Mouse (Mus musculus): ENCODE results near the gene Slc25a45. TPM values are rescaled to one million over a fixed set of nuclear protein-coding genes. Genes with fewer than 3 reads are reported as not detected.

The Slc25a45 gene
- total RNA-seq, 2 experiments from 2014 or later, result 2.5 to 2.7 TPM

GRCm38 (mm10) chr19:5840890-5841388 is 36.7 kb upstream of the Slc25a45 start:
- no peak for DNase-seq

GRCm38 (mm10) chr19:5841389-5841946 is 36.1 kb upstream of the Slc25a45 start:
- DNase-seq, result no peak

GRCm38 (mm10) chr19:5841999-5842784 is 35.4 kb upstream of the Slc25a45 start:
- DNase-seq, result no peak

GRCm38 (mm10) chr19:5842785-5843730 is 34.5 kb upstream of the Slc25a45 start:
- no peak for DNase-seq

- no peak for DNase-seq
These were observed 33.6 kb upstream of the Slc25a45 start for GRCm38 (mm10) chr19:5843781-5844691.

- no peak for DNase-seq
These were observed 32.7 kb upstream of the Slc25a45 start for GRCm38 (mm10) chr19:5844831-5845318.

- peak; percentile 88 to 89 for DNase-seq
These were observed 32.1 kb upstream of the Slc25a45 start for GRCm38 (mm10) chr19:5845319-5846135.

- peak in 1 of 2 experiments; percentile 51 for DNase-seq
These were observed 31.5 kb upstream of the Slc25a45 start for GRCm38 (mm10) chr19:5846154-5846553.

GRCm38 (mm10) chr19:5846557-5847305 is 30.9 kb upstream of the Slc25a45 start:
- peak; percentile 86 to 88 for DNase-seq

GRCm38 (mm10) chr19:5847306-5847796 is 30.3 kb upstream of the Slc25a45 start:
- no peak for DNase-seq

- peak; percentile 40 to 41 for DNase-seq
These were observed 29.4 kb upstream of the Slc25a45 start for GRCm38 (mm10) chr19:5848032-5848825.

GRCm38 (mm10) chr19:5848826-5849672 is 28.6 kb upstream of the Slc25a45 start:
- no peak for DNase-seq

GRCm38 (mm10) chr19:5849843-5850527 is 27.6 kb upstream of the Slc25a45 start:
- peak; percentile 89 to 90 for DNase-seq

GRCm38 (mm10) chr19:5850860-5851259 is 26.7 kb upstream of the Slc25a45 start:
- DNase-seq, result no peak

- DNase-seq, result no peak
These were observed 26.1 kb upstream of the Slc25a45 start for GRCm38 (mm10) chr19:5851481-5851971.

- no peak for DNase-seq
These were observed 25.4 kb upstream of the Slc25a45 start for GRCm38 (mm10) chr19:5852035-5852722.

All from layer of hippocampus, postnatal 36 days (tissue).